Mouse (Mus musculus) CH12.LX (cell line): Measurements from ENCODE around the gene Zic5. TPM values are rescaled to one million over a fixed set of nuclear protein-coding genes. Genes with fewer than 3 reads are reported as not detected.

ENCODE experiments used
- DNase-seq: peaks from one replicate; pipeline ENCODE4 v3.0.0-alpha.2; 2013; ENCODE audit errors: extremely low read depth
- H3K27ac ChIP-seq: 2 replicates; pipeline ENCODE4 v1.5.1; 2012; ENCODE audit warnings: low read depth, mild to moderate bottlenecking, control low read depth, moderate library complexity; ENCODE audit not compliant: insufficient read depth
- H3K27me3 ChIP-seq: replicated peaks from 2 replicates; pipeline ENCODE3; 2012; ENCODE audit warnings: inconsistent platforms
- H3K36me3 ChIP-seq, 2 experiments: replicated peaks in 1 of 2; 2 replicates each; pipeline versions ENCODE3 to v1.6.1; 2012; ENCODE audit warnings: inconsistent platforms in 1 of 2, low read length in 1 of 2, mild to moderate bottlenecking in 1 of 2, mixed read lengths in 1 of 2, moderate library complexity in 1 of 2; ENCODE audit not compliant: control insufficient read depth in 1 of 2, insufficient read depth in 1 of 2
- H3K4me1 ChIP-seq, 2 experiments: 2 replicates each; pipeline ENCODE4 v1.6.1; 2012; ENCODE audit warnings: inconsistent platforms in 1 of 2, moderate library complexity in 1 of 2; ENCODE audit not compliant: insufficient read depth in 2 of 2, control insufficient read depth in 1 of 2
- H3K4me2 ChIP-seq: 2 replicates; pipeline ENCODE4 v1.6.1; 2012; ENCODE audit warnings: low read depth, mild to moderate bottlenecking, control low read depth; ENCODE audit not compliant: poor library complexity, insufficient read depth, severe bottlenecking
- H3K4me3 ChIP-seq, 3 experiments: fragments of 150-350 bp in 1 of 3; sonication (generic) in 1 of 3; replicated peaks in 1 of 3; 2 replicates each; pipeline versions ENCODE3 to v1.5.1; 2011 to 2012; ENCODE audit warnings: low read depth in 2 of 3, low read length in 2 of 3, mild to moderate bottlenecking in 2 of 3, moderate library complexity in 2 of 3, control low read depth in 1 of 3, improper control_type of control experiment in 1 of 3, inconsistent platforms in 1 of 3, mixed read lengths in 1 of 3; ENCODE audit not compliant: poor library complexity in 1 of 3
- H3K79me2 ChIP-seq: replicated peaks from 2 replicates; pipeline ENCODE4 v1.6.1; 2012; ENCODE audit warnings: mild to moderate bottlenecking, moderate library complexity; ENCODE audit not compliant: control insufficient read depth, poor library complexity, insufficient read depth, severe bottlenecking; ENCODE audit errors: extremely low read depth
- H3K9ac ChIP-seq: 2 replicates; pipeline ENCODE4 v1.6.1; 2012; ENCODE audit warnings: low read depth, mild to moderate bottlenecking, control low read depth, moderate library complexity; ENCODE audit not compliant: insufficient read depth
- H3K9me3 ChIP-seq: replicated peaks from 2 replicates; pipeline ENCODE3; 2012; ENCODE audit warnings: low read length, inconsistent platforms, mixed read lengths
- CHD1 ChIP-seq: IDR thresholded peaks from 2 replicates; pipeline ENCODE4 v1.6.1; 2012; ENCODE audit warnings: low read depth, low read length, improper control_type of control experiment, inconsistent platforms
- CTCF ChIP-seq, 2 experiments: IDR thresholded peaks in 1 of 2; conservative IDR thresholded peaks in 1 of 2; 2 replicates each; pipeline ENCODE4 v1.5.1; 2011 to 2012; ENCODE audit warnings: low read depth in 2 of 2, low read length in 2 of 2, improper control_type of control experiment in 1 of 2, inconsistent platforms in 1 of 2, mild to moderate bottlenecking in 1 of 2, moderate library complexity in 1 of 2
- ETS1 ChIP-seq: conservative IDR thresholded peaks from 2 replicates; pipeline ENCODE4 v1.6.1; 2012; ENCODE audit warnings: low read depth, mild to moderate bottlenecking, inconsistent platforms, low read length, improper control_type of control experiment, moderate library complexity
- GABPA ChIP-seq: IDR thresholded peaks from 2 replicates; pipeline ENCODE4 v1.6.1; 2012; ENCODE audit warnings: low read depth, low read length, improper control_type of control experiment, inconsistent platforms; ENCODE audit not compliant: insufficient replicate concordance
- HCFC1 ChIP-seq: IDR thresholded peaks from 2 replicates; pipeline ENCODE4 v1.6.1; 2012; ENCODE audit warnings: low read depth, mild to moderate bottlenecking, inconsistent platforms, low read length, improper control_type of control experiment
- IRF4 ChIP-seq: IDR thresholded peaks from 2 replicates; pipeline ENCODE4 v1.6.1; 2014; ENCODE audit warnings: low read depth, mild to moderate bottlenecking, inconsistent platforms, low read length, improper control_type of control experiment
- MAFK ChIP-seq: IDR thresholded peaks from 2 replicates; pipeline ENCODE4 v1.6.1; 2011; ENCODE audit warnings: low read length, improper control_type of control experiment; ENCODE audit not compliant: insufficient replicate concordance
- MAX ChIP-seq: IDR thresholded peaks from 2 replicates; pipeline ENCODE4 v1.6.1; 2011; ENCODE audit warnings: low read length, improper control_type of control experiment
- MXI1 ChIP-seq: IDR thresholded peaks from 2 replicates; pipeline ENCODE4 v1.6.1; 2011; ENCODE audit warnings: mild to moderate bottlenecking, low read depth, low read length, improper control_type of control experiment
- NELFE ChIP-seq: IDR thresholded peaks from 2 replicates; pipeline ENCODE4 v1.6.1; 2011; ENCODE audit warnings: low read depth, low read length, improper control_type of control experiment
- NRF1 ChIP-seq: IDR thresholded peaks from 2 replicates; pipeline ENCODE4 v1.6.1; 2014; ENCODE audit warnings: low read depth, mild to moderate bottlenecking, inconsistent platforms, low read length, improper control_type of control experiment, moderate library complexity
- PAX5 ChIP-seq: IDR thresholded peaks from 2 replicates; pipeline ENCODE4 v1.6.1; 2012; ENCODE audit warnings: low read length, inconsistent platforms, mixed read lengths
- POLR2A ChIP-seq: IDR thresholded peaks from 2 replicates; pipeline ENCODE4 v1.6.1; 2011; ENCODE audit warnings: low read depth, mild to moderate bottlenecking, improper control_type of control experiment, low read length
- SMC3 ChIP-seq: IDR thresholded peaks from 2 replicates; pipeline ENCODE4 v1.6.1; 2011; ENCODE audit warnings: low read depth, low read length, improper control_type of control experiment
- TBP ChIP-seq: conservative IDR thresholded peaks from 2 replicates; pipeline ENCODE4 v1.6.1; 2011; ENCODE audit warnings: low read depth, low read length, improper control_type of control experiment
- UBTF ChIP-seq: IDR thresholded peaks from 2 replicates; pipeline ENCODE4 v1.6.1; 2012; ENCODE audit warnings: low read depth, mild to moderate bottlenecking, inconsistent platforms, low read length, improper control_type of control experiment, moderate library complexity
- USF2 ChIP-seq: conservative IDR thresholded peaks from 2 replicates; pipeline ENCODE4 v1.6.1; 2011; ENCODE audit warnings: low read depth, low read length, improper control_type of control experiment
- ZKSCAN1 ChIP-seq: IDR thresholded peaks from 2 replicates; pipeline ENCODE4 v1.6.1; 2012; ENCODE audit warnings: low read depth, inconsistent platforms, low read length, improper control_type of control experiment, borderline replicate concordance
- ZMIZ1 ChIP-seq: IDR thresholded peaks from 2 replicates; pipeline ENCODE4 v1.6.1; 2012; ENCODE audit warnings: low read depth, mild to moderate bottlenecking, inconsistent platforms, low read length, improper control_type of control experiment
- ZNF384 ChIP-seq: IDR thresholded peaks from 2 replicates; pipeline ENCODE4 v1.6.1; 2012; ENCODE audit warnings: low read depth, low read length, improper control_type of control experiment, inconsistent platforms
- dilution Hi-C: fragments of 300-500 bp; cut with MboI; formaldehyde crosslinking; loops from 2 replicates; pipeline ENCODE4 v1.14.3; 2020; ENCODE audit warnings: low sequenced_read_pairs; ENCODE audit not compliant: extremely low pct_unique_long_range_greater_than_20kb, extremely low pct_ligation_motif_present
- in situ Hi-C: fragments of 300-500 bp; cut with MboI; formaldehyde crosslinking; loops from 3 replicates; pipeline ENCODE4 v1.14.3; 2019; ENCODE audit warnings: low sequenced_read_pairs, low pct_ligation_motif_present, low pct_unique_long_range_greater_than_20kb, mixed read lengths
- polyA plus RNA-seq: library from polyadenylated mRNA; unstranded; fragments of >175 nt; gene quantifications from 2 replicates; pipeline ENCODE4 v1.2.1, GENCODE M21; 2012; ENCODE audit warnings: low read depth; ENCODE audit not compliant: insufficient read length
- total RNA-seq, 2 experiments: library from RNA; depleted of rRNA; stranded (reverse); fragments of 300-350 nt in 1 of 2; fragments of >200 nt in 1 of 2; gene quantifications; 2 replicates each; pipeline ENCODE4 v1.2.3; 2012 to 2014

The Zic5 gene
- total and polyA plus RNA-seq, 3 experiments = 1.3 to 9.1 (median 1.5) TPM

GRCm38 (mm10) chr14:122424441-122424840, 41.0 kb downstream of the Zic5 start:
- TF ChIP-seq USF2 (no peak), HCFC1 (no peak), PAX5 (no peak), MXI1 (no peak), IRF4 (no peak), MAFK (no peak), NRF1 (no peak), ZMIZ1 (no peak), ZNF384 (no peak), NELFE (no peak), CTCF (conservative IDR thresholded peaks at IDR 0.05 in 1 of 2, IDR thresholded peaks at IDR 0.05 in 1 of 2; ENCODE audit: low read depth in 2 of 2, low read length in 2 of 2) (no peak), ZKSCAN1 (no peak), UBTF (no peak), POLR2A (no peak)
- TF ChIP-seq, all 38 proteins: peak for 0
- H3K27ac ChIP-seq = no peak overlapping the region
- DNase-seq = no peak
- H3K9ac ChIP-seq = no peak overlapping the region
- H3K9me3 ChIP-seq = no peaks in the 10 kb centered on the region
- no peaks in the 10 kb centered on the region for H3K36me3 ChIP-seq
- dilution Hi-C loops (no loop called here), in situ Hi-C loops (no loop called here)
- peaks cover 2% of the 10 kb centered on the region for H3K27me3 ChIP-seq
- H3K4me2 ChIP-seq = no peak overlapping the region
- H3K79me2 ChIP-seq = no peaks in the 10 kb centered on the region
- H3K4me1 ChIP-seq = 0 out of 4 replicates have a peak, but pooled peaks cover 0 to 4% of the 10 kb centered on the region in 2 experiments
- no peak overlapping the region for H3K4me3 ChIP-seq

- H3K4me2 ChIP-seq = no peak overlapping the region
- TF ChIP-seq POLR2A (no peak), ETS1 (no peak), USF2 (no peak), MXI1 (no peak), GABPA (no peak), TBP (no peak), SMC3 (no peak), CHD1 (no peak), MAX (no peak)
- no peak overlapping the region for H3K27ac ChIP-seq
- H3K9ac ChIP-seq = no peak overlapping the region
- H3K36me3 ChIP-seq = no peaks in the 10 kb centered on the region
- dilution Hi-C loops (no loop called here), in situ Hi-C loops (no loop called here)
- H3K9me3 ChIP-seq = no peaks in the 10 kb centered on the region
- peaks cover 2 to 16% of the 10 kb centered on the region in 2 experiments; a peak in 1 of 4 replicates for H3K4me1 ChIP-seq
- DNase-seq = no peak
- H3K4me3 ChIP-seq = no peak overlapping the region
- H3K27me3 ChIP-seq = no peaks in the 10 kb centered on the region
- H3K79me2 ChIP-seq = no peaks in the 10 kb centered on the region
Observed at GRCm38 (mm10) chr14:122416166-122416771, 49.2 kb downstream of the Zic5 start.
